Mouse (Mus musculus) brain, embryonic 14.5 days (tissue): ENCODE measurements around the gene Ndufs8. TPM values are rescaled to one million over a fixed set of nuclear protein-coding genes. Genes with fewer than 3 reads are reported as not detected.

Experiments used
- DNase-seq: peaks from one replicate; pipeline ENCODE4 v3.0.0-alpha.2; 2011; ENCODE audit warnings: low read depth
- CTCF ChIP-seq: fragments of 200-500 bp; IDR thresholded peaks from 2 replicates; pipeline ENCODE4 v1.5.1; 2012; ENCODE audit warnings: inconsistent platforms, mild to moderate bottlenecking, moderate library complexity, borderline replicate concordance; ENCODE audit not compliant: insufficient read depth, insufficient read length; ENCODE audit errors: extremely low read depth
- POLR2A ChIP-seq: fragments of 200-500 bp; IDR thresholded peaks from 2 replicates; pipeline ENCODE4 v1.6.1; 2012; ENCODE audit warnings: mild to moderate bottlenecking, inconsistent platforms, borderline replicate concordance; ENCODE audit not compliant: poor library complexity, insufficient read depth, insufficient read length, severe bottlenecking; ENCODE audit errors: extremely low read depth
- polyA plus RNA-seq: library from polyadenylated mRNA; depleted of rRNA; stranded (reverse); fragments of >200 nt; gene quantifications from 2 replicates; pipeline ENCODE4 v1.2.3, GENCODE M21; 2012

The Ndufs8 gene
- polyA plus RNA-seq, 1 experiment, result 184 TPM

DNA sequence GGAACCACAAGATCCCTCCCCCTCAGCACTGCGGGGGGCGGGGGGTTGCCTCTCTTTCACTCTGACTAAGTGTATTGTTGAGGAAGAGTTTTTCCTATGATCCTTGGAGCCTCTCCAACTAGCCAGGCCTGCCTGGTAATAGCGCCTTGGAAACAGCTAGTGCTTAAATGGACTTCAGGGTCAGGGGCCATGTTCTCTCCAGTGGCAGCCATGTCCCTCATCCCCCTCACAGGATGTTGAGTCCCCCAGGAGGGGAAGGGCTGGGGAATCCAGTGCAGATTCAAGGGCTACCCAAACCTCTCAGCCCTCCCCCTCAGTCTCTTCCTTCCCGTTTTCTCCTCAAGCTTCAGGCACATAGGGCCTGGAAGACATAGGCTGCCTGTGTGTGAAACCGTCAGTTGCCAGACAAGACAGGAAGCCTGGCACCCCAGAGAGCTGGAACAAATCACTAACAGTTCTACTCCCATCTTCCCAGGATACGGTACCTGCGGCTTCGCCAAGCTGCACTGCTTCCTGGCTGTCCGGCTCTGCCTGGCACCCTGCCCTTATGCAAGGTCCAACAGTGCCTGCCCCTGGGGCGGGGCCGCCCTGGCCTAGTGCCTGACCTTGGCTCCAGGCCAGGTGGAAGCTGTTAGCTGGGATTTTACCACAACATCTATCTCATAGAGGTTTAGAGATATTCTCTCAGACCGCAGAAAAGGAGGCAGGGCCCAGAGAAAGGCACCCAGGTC lies 16.8 kb upstream of the Ndufs8 start, which contains the start of gene Aldh3b1:
Gene Aldh3b1, minus strand, starts transcription at position 598 of the 731 bp plus-strand sequence.
- TF ChIP-seq CTCF (no peak), POLR2A (no peak)
- DNase-seq, result peak; percentile 72

GRCm38 (mm10) chr19:3928779-3929178 lies 16.2 kb upstream of the Ndufs8 start:
- TF ChIP-seq CTCF, result no peak
- TF ChIP-seq POLR2A, result no peak
- DNase-seq, result no peak

DNA sequence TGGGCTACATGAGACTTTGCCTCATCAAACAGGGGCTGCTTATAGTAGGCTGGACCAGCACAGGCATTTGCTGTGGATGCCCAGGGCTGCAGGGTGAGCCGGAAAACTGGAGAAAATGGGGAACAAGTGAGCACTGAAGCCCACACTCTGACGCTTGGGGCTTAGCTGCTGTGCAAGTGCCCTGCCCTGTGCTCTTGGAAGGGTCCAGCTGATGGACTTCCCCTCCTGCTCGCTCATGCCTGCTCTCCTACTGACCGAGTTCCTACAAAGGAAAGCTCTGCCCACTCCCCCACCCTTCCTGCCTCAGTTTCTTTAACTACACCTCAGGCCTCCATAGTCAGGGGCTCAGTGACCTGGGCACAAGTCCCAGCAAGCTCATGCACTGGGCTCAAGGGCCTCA lies 15.4 kb upstream of the Ndufs8 start:
- no peak for DNase-seq
- TF ChIP-seq POLR2A (no peak), CTCF (no peak)

- TF ChIP-seq CTCF (no peak), POLR2A (no peak)
- no peak for DNase-seq
Measured at GRCm38 (mm10) chr19:3926685-3927084, 14.1 kb upstream of the Ndufs8 start.

GRCm38 (mm10) chr19:3926279-3926678 lies 13.7 kb upstream of the Ndufs8 start:
- TF ChIP-seq POLR2A, result no peak
- TF ChIP-seq CTCF, result no peak
- no peak for DNase-seq

DNA sequence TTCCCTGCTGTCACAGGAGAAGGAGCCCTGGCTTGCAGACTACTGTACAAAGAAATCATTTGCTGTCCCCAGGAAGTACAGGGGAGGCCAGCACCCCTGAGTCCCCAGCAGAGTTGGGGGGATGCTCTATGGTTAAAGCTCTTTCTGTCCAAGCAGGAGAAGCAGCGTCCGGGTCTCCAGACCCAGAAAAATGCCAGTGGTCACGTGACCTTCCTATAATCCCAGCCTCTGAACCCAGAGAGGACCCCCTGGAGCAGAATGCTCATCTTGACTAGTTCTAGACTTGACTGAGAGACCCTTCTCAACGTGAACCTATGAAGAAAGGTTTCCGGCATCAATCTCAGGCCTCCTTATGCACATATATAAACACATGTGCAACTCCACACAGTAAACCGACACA lies 13.3 kb upstream of the Ndufs8 start:
- no peak for DNase-seq
- TF ChIP-seq POLR2A (no peak), CTCF (no peak)

GRCm38 (mm10) chr19:3924868-3925267 lies 12.3 kb upstream of the Ndufs8 start:
- no peak for DNase-seq
- TF ChIP-seq POLR2A (no peak), CTCF (no peak)

GRCm38 (mm10) chr19:3924190-3924589 lies 11.6 kb upstream of the Ndufs8 start:
- TF ChIP-seq POLR2A (no peak), CTCF (no peak)
- no peak for DNase-seq

DNA sequence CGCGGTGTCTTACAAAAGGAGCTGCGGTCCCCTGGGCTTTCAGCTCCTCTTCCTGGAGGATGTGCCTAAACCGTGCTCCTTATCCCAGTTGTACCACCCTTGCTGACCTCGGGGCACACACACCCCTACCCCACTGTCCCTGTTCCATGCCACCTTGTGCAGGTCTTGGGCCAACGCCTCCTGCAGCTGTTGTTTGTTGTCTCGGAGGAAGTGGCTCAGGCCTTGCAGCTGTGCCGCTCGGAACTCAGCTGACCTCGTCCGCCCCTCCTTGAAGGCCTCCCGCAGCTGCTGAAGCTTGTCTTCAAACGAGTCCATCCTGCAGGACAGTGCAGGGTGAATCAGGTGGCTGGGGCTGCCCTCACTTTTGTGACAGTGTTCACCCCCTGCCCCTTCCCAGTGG lies 11.0 kb upstream of the Ndufs8 start:
- no peak for DNase-seq
- TF ChIP-seq POLR2A, result no peak
- no peak for TF ChIP-seq CTCF

DNA sequence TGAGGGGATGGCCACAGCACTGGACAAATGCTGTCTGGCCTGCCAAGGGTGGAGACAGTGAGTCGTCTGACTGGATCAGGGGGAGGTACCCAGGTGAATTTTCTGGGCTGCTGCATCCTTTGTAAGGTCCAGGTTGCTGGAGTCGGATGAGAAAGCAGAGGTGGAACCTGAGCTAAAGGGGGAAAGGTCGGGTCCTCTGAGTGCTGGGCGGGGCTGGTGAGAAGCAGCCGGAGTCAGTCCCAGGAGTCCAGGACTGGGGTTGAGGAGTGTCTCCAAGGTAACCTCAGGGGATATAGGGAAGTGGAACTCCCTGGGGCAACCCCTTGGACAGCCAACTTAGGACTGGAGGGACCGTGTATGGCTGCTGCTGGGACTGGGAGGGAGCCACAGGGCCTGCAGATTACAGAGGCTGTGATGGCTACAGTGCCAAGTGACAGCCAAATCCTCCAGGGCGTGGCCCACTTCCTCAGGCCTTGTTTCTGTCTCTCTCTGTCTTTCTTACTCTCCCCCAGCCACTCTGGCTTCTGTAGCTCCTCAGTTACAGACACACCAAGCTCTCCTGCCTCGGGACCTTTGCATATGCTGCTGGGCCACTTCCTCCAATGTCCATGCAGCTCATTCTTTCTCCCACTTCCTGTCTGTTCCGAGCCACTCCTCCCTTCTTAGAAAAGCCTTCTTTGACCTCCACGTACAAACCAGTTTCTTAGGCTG lies 10.2 kb upstream of the Ndufs8 start:
- TF ChIP-seq POLR2A (no peak), CTCF (no peak)
- no peak for DNase-seq

DNA sequence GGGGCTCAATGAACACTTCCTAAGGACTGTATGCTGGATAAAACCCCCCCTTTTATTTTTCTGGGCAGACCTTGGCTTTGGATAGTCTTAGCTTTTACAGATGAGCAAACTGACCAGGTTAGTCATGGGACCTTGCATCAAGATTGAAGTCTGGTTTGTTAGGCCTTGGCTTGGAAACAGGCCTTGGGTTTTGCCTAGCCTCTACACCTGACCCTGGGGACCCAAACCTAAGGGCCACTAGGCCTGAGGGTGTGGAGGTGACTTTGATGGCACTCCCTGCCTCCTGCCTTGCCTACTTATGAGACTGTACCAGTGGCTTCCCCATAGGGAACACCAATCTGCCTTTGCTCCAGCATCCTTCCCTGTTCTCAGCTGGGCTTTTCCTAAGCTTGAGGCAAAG lies 7.4 kb upstream of the Ndufs8 start:
- TF ChIP-seq CTCF (no peak), POLR2A (no peak)
- no peak for DNase-seq

GRCm38 (mm10) chr19:3916727-3917126 lies 4.2 kb upstream of the Ndufs8 start:
- no peak for DNase-seq
- TF ChIP-seq POLR2A (no peak), CTCF (no peak)
